In the genomic region with DNA sequence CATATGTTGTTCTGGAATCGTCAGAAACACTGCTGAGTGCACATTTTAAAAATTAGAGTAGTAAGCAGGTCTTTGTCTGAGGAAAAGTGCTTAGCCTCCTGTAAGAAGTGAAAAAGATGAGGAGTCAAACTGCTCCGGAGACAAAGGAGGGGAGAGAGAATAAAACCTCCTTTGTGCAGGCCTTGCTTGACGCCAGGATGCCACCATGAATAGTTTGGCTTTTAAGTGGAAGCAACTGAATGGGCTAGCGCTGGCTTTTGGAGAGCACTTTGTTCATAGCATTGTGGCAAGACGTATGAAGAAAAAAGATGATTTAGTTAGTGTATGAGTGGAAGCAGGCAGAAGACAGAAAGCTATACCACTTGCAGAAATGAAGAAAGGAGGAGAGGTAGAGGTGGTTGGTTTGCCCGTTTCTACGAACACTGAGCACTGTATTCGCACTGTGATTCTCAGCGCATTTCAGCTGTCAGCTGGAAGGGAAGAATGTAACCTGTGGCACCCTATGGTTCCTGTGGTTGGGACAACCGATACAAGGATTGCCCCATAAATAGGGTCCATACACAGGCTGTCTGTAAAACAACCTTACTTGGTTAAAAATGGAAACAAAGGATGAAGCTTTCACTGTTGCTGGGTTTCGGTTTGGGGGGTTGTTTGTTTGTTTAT, we compare ENCODE assay signal across 23 mouse cellular contexts. TPM values are rescaled to one million over a fixed set of nuclear protein-coding genes. Genes with fewer than 3 reads are reported as not detected.
A peak's percentile ranks its signal among the peaks of the same experiment; 100 is the strongest.
DNase-seq lines count a peak whose midpoint lies in the region; ATAC-seq and TF ChIP-seq lines count a peak whose summit lies in the region.
"Had no signal": no experiment of that assay in that cellular context is flagged by ENCODE, and none has a peak within 500 bp of the region (broad histone marks: within the 10 kb centered on the region; RNA-seq: fewer than 3 reads in every experiment).

No protein-coding gene starts in this region.

- no peak for TF ChIP-seq POLR2A in thymus, adult 2 months (IDR thresholded peaks at IDR 0.05; ENCODE audit: control insufficient read depth, extremely low read depth, insufficient read depth, low read length, poor library complexity)

- no peak overlapping the region for H3K9ac ChIP-seq in forebrain, embryonic 15.5 days (replicated peaks)
- H3K9ac ChIP-seq in hindbrain, embryonic 12.5 days: no peak overlapping the region
- H3K9ac ChIP-seq in midbrain, embryonic 14.5 days (replicated peaks; ENCODE audit: low read length): no peak overlapping the region
- H3K9ac ChIP-seq: heart, embryonic 13.5 days; stomach, embryonic 15.5 days had no signal

- peaks cover 24% of the 10 kb centered on the region for H3K4me1 ChIP-seq in forebrain, embryonic 10.5 days
- H3K4me1 ChIP-seq in forebrain, embryonic 15.5 days: no peaks in the 10 kb centered on the region; the same call in none of the 2 replicates
- H3K4me1 ChIP-seq in hindbrain, embryonic 12.5 days: peaks cover 18% of the 10 kb centered on the region
- H3K4me1 ChIP-seq in midbrain, embryonic 14.5 days (ENCODE audit: control insufficient read depth, insufficient read depth, low read length): no peaks in the 10 kb centered on the region
- H3K4me1 ChIP-seq in thymus, adult 2 months (replicated peaks; ENCODE audit: control insufficient read depth, insufficient read depth, low read length): no peaks in the 10 kb centered on the region
- H3K4me1 ChIP-seq: heart, embryonic 13.5 days; stomach, embryonic 15.5 days had no signal

- no peaks in the 10 kb centered on the region for H3K27me3 ChIP-seq in forebrain, embryonic 10.5 days (ENCODE audit: poor library complexity, severe bottlenecking)
- no peaks in the 10 kb centered on the region for H3K27me3 ChIP-seq in forebrain, embryonic 15.5 days
- H3K27me3 ChIP-seq in hindbrain, embryonic 12.5 days: no peaks in the 10 kb centered on the region
- no peaks in the 10 kb centered on the region for H3K27me3 ChIP-seq in midbrain, embryonic 14.5 days (ENCODE audit: control insufficient read depth, insufficient read depth, low read length)
- no peaks in the 10 kb centered on the region for H3K27me3 ChIP-seq in thymus, adult 2 months (ENCODE audit: control insufficient read depth, insufficient read depth, low read length)
- H3K27me3 ChIP-seq: CH12.LX; heart, embryonic 13.5 days; stomach, embryonic 15.5 days had no signal

- 25% methylated on average over 11 of the region's 11 CpGs for WGBS in forebrain, embryonic 10.5 days
- 13% methylated on average over 11 of the region's 11 CpGs for WGBS in forebrain, embryonic 15.5 days
- WGBS in hindbrain, embryonic 12.5 days: 24% methylated on average over 11 of the region's 11 CpGs
- WGBS in midbrain, embryonic 14.5 days: 16% methylated on average over 11 of the region's 11 CpGs
- WGBS in thymus, adult 2 months: 86% methylated on average over 11 of the region's 11 CpGs

- ATAC-seq in forebrain, embryonic 15.5 days (replicated peaks): no peak
- ATAC-seq in hindbrain, embryonic 12.5 days (ENCODE audit: low FRiP score): no peak
- peak; percentile 17; the same call in 1 of the 2 replicates for ATAC-seq in midbrain, embryonic 14.5 days (ENCODE audit: low FRiP score, low TSS enrichment)

- H3K4me3 ChIP-seq in forebrain, embryonic 10.5 days: peak overlapping the region; percentile 18; the same call in 1 of the 2 replicates
- H3K4me3 ChIP-seq in forebrain, embryonic 15.5 days: no peak overlapping the region
- H3K4me3 ChIP-seq in hindbrain, embryonic 12.5 days: no peak overlapping the region
- H3K4me3 ChIP-seq in midbrain, embryonic 14.5 days (replicated peaks; ENCODE audit: low read depth, low read length): no peak overlapping the region
- H3K4me3 ChIP-seq in thymus, adult 2 months (ENCODE audit: control insufficient read depth, insufficient read depth, low read length): no peak overlapping the region
- no peak overlapping the region for H3K4me3 ChIP-seq in layer of hippocampus, adult 2 months
- H3K4me3 ChIP-seq: heart, embryonic 13.5 days; stomach, embryonic 15.5 days had no signal

- DNase-seq in forebrain, embryonic 10.5 days (ENCODE audit: extremely low spot score, low spot score): peak; percentile 27
- peak; percentile 27 for DNase-seq in embryo, embryonic 10 days (ENCODE audit: low spot score)
- DNase-seq in midbrain, embryonic 14.5 days: peak; percentile 45
- DNase-seq in thymus, adult 2 months: no peak
- DNase-seq in kidney, postnatal 36 days: no peak
- DNase-seq in layer of hippocampus, adult 2 months (ENCODE audit: low spot score in 2 of 2): no peak
- DNase-seq: cerebellum, postnatal 10 days; gastrocnemius, postnatal 36 days; kidney, adult 18-20 months; kidney, postnatal 14 days; liver; lung, adult 2 months had no signal

- H3K27ac ChIP-seq in forebrain, embryonic 10.5 days: peak overlapping the region; percentile 17; the same call in 1 of the 2 replicates
- no peak overlapping the region for H3K27ac ChIP-seq in forebrain, embryonic 15.5 days (replicated peaks)
- H3K27ac ChIP-seq in hindbrain, embryonic 12.5 days: no peak overlapping the region
- H3K27ac ChIP-seq in midbrain, embryonic 14.5 days (replicated peaks; ENCODE audit: low read depth, low read length): no peak overlapping the region
- no peak overlapping the region for H3K27ac ChIP-seq in thymus, adult 2 months (ENCODE audit: control insufficient read depth, insufficient read depth, low read length)
- H3K27ac ChIP-seq in layer of hippocampus, adult 2 months: no peak overlapping the region
- H3K27ac ChIP-seq: heart, embryonic 13.5 days; macrophage; stomach, embryonic 15.5 days had no signal

- H3K9me3 ChIP-seq in forebrain, embryonic 10.5 days: no peaks in the 10 kb centered on the region
- H3K9me3 ChIP-seq in forebrain, embryonic 15.5 days: no peaks in the 10 kb centered on the region
- no peaks in the 10 kb centered on the region for H3K9me3 ChIP-seq in hindbrain, embryonic 12.5 days (replicated peaks)
- H3K9me3 ChIP-seq in midbrain, embryonic 14.5 days (ENCODE audit: control insufficient read depth, low read length): no peaks in the 10 kb centered on the region
- H3K9me3 ChIP-seq: heart, embryonic 13.5 days; stomach, embryonic 15.5 days had no signal

- no peak overlapping the region for H3K4me2 ChIP-seq in forebrain, embryonic 15.5 days (replicated peaks)
- H3K4me2 ChIP-seq in hindbrain, embryonic 12.5 days (replicated peaks): peak overlapping the region; percentile 20; the same call in 1 of the 2 replicates
- H3K4me2 ChIP-seq in midbrain, embryonic 14.5 days (ENCODE audit: low read length): no peak overlapping the region
- H3K4me2 ChIP-seq: heart, embryonic 13.5 days; stomach, embryonic 15.5 days had no signal

- H3K36me3 ChIP-seq in forebrain, embryonic 10.5 days (replicated peaks): no peaks in the 10 kb centered on the region
- H3K36me3 ChIP-seq in forebrain, embryonic 15.5 days: no peaks in the 10 kb centered on the region
- H3K36me3 ChIP-seq in hindbrain, embryonic 12.5 days: no peaks in the 10 kb centered on the region
- no peaks in the 10 kb centered on the region for H3K36me3 ChIP-seq in midbrain, embryonic 14.5 days (ENCODE audit: control insufficient read depth, insufficient read depth, low read length)
- H3K36me3 ChIP-seq in thymus, adult 2 months (ENCODE audit: control insufficient read depth, insufficient read depth, low read length): no peaks in the 10 kb centered on the region
- H3K36me3 ChIP-seq: heart, embryonic 13.5 days; stomach, embryonic 15.5 days had no signal

- TF ChIP-seq CTCF in thymus, adult 2 months (IDR thresholded peaks at IDR 0.05; ENCODE audit: borderline replicate concordance, control insufficient read depth, extremely low read depth, insufficient read depth, low read length, poor library complexity): no peak
- TF ChIP-seq CTCF in layer of hippocampus, adult 2 months (conservative IDR thresholded peaks at IDR 0.05): no peak

RNA-seq across cellular contexts. Expression of gene Xirp2, which starts 42.8 kb away (rescaled TPM):
- polyA plus RNA-seq in forebrain, embryonic 10.5 days (2016; fragmentation: Nextera tagmentation; extraction: Ambion mirVana): not detected in 2 replicates
- polyA plus RNA-seq in forebrain, embryonic 15.5 days (2015; fragmentation: Nextera tagmentation; extraction: Ambion mirVana): 0.01 and 0.03 TPM in 2 replicates
- not detected in 2 replicates for polyA plus RNA-seq in hindbrain, embryonic 12.5 days (2016; fragmentation: Nextera tagmentation; extraction: Ambion mirVana)
- polyA plus RNA-seq in midbrain, embryonic 14.5 days (2014; fragmentation: Nextera tagmentation; extraction: Ambion mirVana): not detected in 2 replicates
- polyA plus RNA-seq in thymus, adult 2 months (2012; rRNA removed): 0.01 and 0.20 TPM in 2 replicates
- total RNA-seq in layer of hippocampus, adult 2 months (2021): not detected
- total RNA-seq: CH12.LX; hematopoietic stem cell, adult 5-6 weeks had no signal
- polyA plus RNA-seq: macrophage; stomach, embryonic 15.5 days had no signal

RNA-seq across cellular contexts. Expression of gene Gm26727, which starts 55.6 kb away (rescaled TPM):
- not detected in 2 replicates for polyA plus RNA-seq in forebrain, embryonic 10.5 days (2016; fragmentation: Nextera tagmentation; extraction: Ambion mirVana)
- not detected in 2 replicates for polyA plus RNA-seq in forebrain, embryonic 15.5 days (2015; fragmentation: Nextera tagmentation; extraction: Ambion mirVana)
- not detected in 2 replicates for polyA plus RNA-seq in hindbrain, embryonic 12.5 days (2016; fragmentation: Nextera tagmentation; extraction: Ambion mirVana)
- polyA plus RNA-seq in midbrain, embryonic 14.5 days (2014; fragmentation: Nextera tagmentation; extraction: Ambion mirVana): not detected in 2 replicates
- not detected in 2 replicates for polyA plus RNA-seq in thymus, adult 2 months (2012; rRNA removed)
- not detected for total RNA-seq in layer of hippocampus, adult 2 months (2021)
- total RNA-seq: adrenal gland, postnatal 4 days; CH12.LX; gastrocnemius, postnatal 36 days; hematopoietic stem cell, adult 5-6 weeks; layer of hippocampus, postnatal 10 days; left cerebral cortex, postnatal 14 days had no signal
- polyA plus RNA-seq: embryonic facial prominence, embryonic 14.5 days; heart, embryonic 13.5 days; lung, adult 2 months; macrophage; stomach, embryonic 15.5 days had no signal

Comparison
In these comparisons a context has a peak if more than half of its experiments do, and no peak if none do; other contexts are left out.
1. DNase-seq: peak in forebrain, embryonic 10.5 days (single experiment), embryo, embryonic 10 days (single experiment) and midbrain, embryonic 14.5 days (single experiment); none in thymus, adult 2 months (single experiment), kidney, postnatal 36 days (0 of 2) and layer of hippocampus, adult 2 months (0 of 2).